ENCODE assay signal across 9 mouse cellular contexts in the genomic region with DNA sequence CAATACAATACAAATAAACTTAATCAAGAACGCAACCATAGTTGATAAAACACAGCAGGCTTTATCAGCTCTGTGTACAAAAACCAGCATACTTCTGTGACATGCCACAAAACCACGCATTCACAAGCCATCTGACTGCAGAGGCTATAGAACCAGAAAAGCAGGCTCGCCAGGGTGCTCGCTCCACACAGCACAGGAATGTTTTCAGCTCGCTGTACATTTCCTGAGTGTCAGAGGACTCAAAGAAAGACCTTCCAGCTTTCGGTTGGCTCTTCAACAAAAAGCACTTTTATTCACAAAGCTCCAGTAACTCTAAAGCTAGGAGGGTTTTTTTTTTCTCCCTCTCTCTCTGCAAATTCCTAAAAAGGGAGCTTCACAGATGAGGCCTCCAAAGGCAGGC. TPM values are rescaled to one million over a fixed set of nuclear protein-coding genes. Genes with fewer than 3 reads are reported as not detected.
DNase-seq lines count a peak whose midpoint lies in the region; ATAC-seq and TF ChIP-seq lines count a peak whose summit lies in the region.
"Had no signal": no experiment of that assay in that cellular context is flagged by ENCODE, and none has a peak within 500 bp of the region (broad histone marks: within the 10 kb centered on the region; RNA-seq: fewer than 3 reads in every experiment).

No protein-coding gene starts in this region.

- no peak overlapping the region for H3K9ac ChIP-seq in kidney, embryonic 14.5 days (ENCODE audit: low read depth, low read length)
- H3K9ac ChIP-seq in embryonic facial prominence, embryonic 11.5 days (replicated peaks; ENCODE audit: low read length), result no peak overlapping the region
- H3K9ac ChIP-seq in hindbrain, postnatal 0 days (replicated peaks; ENCODE audit: low read length), result no peak overlapping the region; the same call in 1 of the 2 replicates
- no peak overlapping the region for H3K9ac ChIP-seq in midbrain, embryonic 15.5 days

- no peaks in the 10 kb centered on the region for H3K27me3 ChIP-seq in kidney, embryonic 14.5 days (ENCODE audit: control insufficient read depth, insufficient read depth, low read length)
- H3K27me3 ChIP-seq in embryonic facial prominence, embryonic 11.5 days (ENCODE audit: control insufficient read depth, insufficient read depth, low read length), result no peaks in the 10 kb centered on the region
- H3K27me3 ChIP-seq in hindbrain, postnatal 0 days (ENCODE audit: insufficient read depth, low read length), result no peaks in the 10 kb centered on the region
- no peaks in the 10 kb centered on the region for H3K27me3 ChIP-seq in midbrain, embryonic 15.5 days (replicated peaks)

- no peaks in the 10 kb centered on the region for H3K36me3 ChIP-seq in kidney, embryonic 14.5 days (ENCODE audit: control insufficient read depth, insufficient read depth, low read length)
- H3K36me3 ChIP-seq in embryonic facial prominence, embryonic 11.5 days (replicated peaks; ENCODE audit: control insufficient read depth, insufficient read depth, low read depth, low read length), result no peaks in the 10 kb centered on the region
- no peaks in the 10 kb centered on the region for H3K36me3 ChIP-seq in hindbrain, postnatal 0 days (ENCODE audit: insufficient read depth, low read length)
- no peaks in the 10 kb centered on the region for H3K36me3 ChIP-seq in midbrain, embryonic 15.5 days (replicated peaks)

- H3K4me3 ChIP-seq in kidney, embryonic 14.5 days (ENCODE audit: low read length), result no peak overlapping the region
- no peak overlapping the region for H3K4me3 ChIP-seq in embryonic facial prominence, embryonic 11.5 days (ENCODE audit: low read depth, low read length)
- H3K4me3 ChIP-seq in hindbrain, postnatal 0 days (ENCODE audit: low read length), result no peak overlapping the region
- no peak overlapping the region for H3K4me3 ChIP-seq in midbrain, embryonic 15.5 days

- H3K4me2 ChIP-seq in kidney, embryonic 14.5 days (replicated peaks; ENCODE audit: low read depth, low read length), result no peak overlapping the region
- H3K4me2 ChIP-seq in embryonic facial prominence, embryonic 11.5 days (ENCODE audit: low read depth, low read length), result no peak overlapping the region
- peak overlapping the region; percentile 1 for H3K4me2 ChIP-seq in hindbrain, postnatal 0 days (ENCODE audit: low read depth, low read length)
- H3K4me2 ChIP-seq in midbrain, embryonic 15.5 days, result no peak overlapping the region

- H3K4me1 ChIP-seq in kidney, embryonic 14.5 days (ENCODE audit: control insufficient read depth, insufficient read depth, low read length), result peaks cover 16% of the 10 kb centered on the region
- no peaks in the 10 kb centered on the region for H3K4me1 ChIP-seq in embryonic facial prominence, embryonic 11.5 days (ENCODE audit: control insufficient read depth, insufficient read depth, low read length)
- H3K4me1 ChIP-seq in hindbrain, postnatal 0 days (ENCODE audit: insufficient read depth, low read length), result peaks cover 6% of the 10 kb centered on the region
- peaks cover 20% of the 10 kb centered on the region for H3K4me1 ChIP-seq in midbrain, embryonic 15.5 days

- DNase-seq in kidney, adult 18-20 months, result no peak
- DNase-seq in embryonic facial prominence, embryonic 11.5 days (ENCODE audit: low spot score), result peak; percentile 70
- peak; percentile 60 for DNase-seq in hindbrain, postnatal 0 days (ENCODE audit: low spot score)
- no peak for DNase-seq in layer of hippocampus, adult 8-10 months (ENCODE audit: low spot score in 2 of 2)
- no peak for DNase-seq in cerebellum, postnatal 36 days
- no peak for DNase-seq in right cerebral cortex, adult 18-20 months
- DNase-seq: adrenal gland, postnatal 36 days had no signal

- no peak for ATAC-seq in kidney, embryonic 14.5 days (ENCODE audit: low FRiP score, low TSS enrichment)
- no peak for ATAC-seq in embryonic facial prominence, embryonic 11.5 days (replicated peaks; ENCODE audit: insufficient number of reproducible peaks, low FRiP score, low TSS enrichment, low read depth)
- peak; percentile 64 for ATAC-seq in hindbrain, postnatal 0 days
- ATAC-seq in midbrain, embryonic 15.5 days (replicated peaks), result peak; percentile 71

- H3K27ac ChIP-seq in kidney, embryonic 14.5 days (ENCODE audit: low read depth, low read length), result peak overlapping the region; percentile 17; the same call in 1 of the 2 replicates
- no peak overlapping the region for H3K27ac ChIP-seq in embryonic facial prominence, embryonic 11.5 days (replicated peaks; ENCODE audit: low read depth, low read length)
- peak overlapping the region; percentile 71 for H3K27ac ChIP-seq in hindbrain, postnatal 0 days
- H3K27ac ChIP-seq in midbrain, embryonic 15.5 days, result peak overlapping the region; percentile 70

- WGBS in kidney, embryonic 14.5 days, result 55% methylated on average over 6 of the region's 6 CpGs
- 40% methylated on average over 6 of the region's 6 CpGs for WGBS in embryonic facial prominence, embryonic 11.5 days
- WGBS in hindbrain, postnatal 0 days, result 23% methylated on average over 6 of the region's 6 CpGs
- 15% methylated on average over 6 of the region's 6 CpGs for WGBS in midbrain, embryonic 15.5 days

- H3K9me3 ChIP-seq in kidney, embryonic 14.5 days (ENCODE audit: control insufficient read depth, low read length), result no peaks in the 10 kb centered on the region
- no peaks in the 10 kb centered on the region for H3K9me3 ChIP-seq in embryonic facial prominence, embryonic 11.5 days (replicated peaks; ENCODE audit: control insufficient read depth, low read length)
- no peaks in the 10 kb centered on the region for H3K9me3 ChIP-seq in hindbrain, postnatal 0 days (ENCODE audit: low read length)
- H3K9me3 ChIP-seq in midbrain, embryonic 15.5 days, result no peaks in the 10 kb centered on the region

- TF ChIP-seq CTCF in hindbrain, postnatal 0 days (IDR thresholded peaks at IDR 0.05; ENCODE audit: low read depth), result no peak

RNA-seq across cellular contexts. Expression of a gene that starts 53.9 kb away (rescaled TPM):
- 7.6 and 10.8 TPM in 2 replicates for polyA plus RNA-seq in kidney, embryonic 14.5 days (2014; fragmentation: Nextera tagmentation; extraction: Ambion mirVana)
- 3.0 and 3.5 TPM in 2 replicates for polyA plus RNA-seq in embryonic facial prominence, embryonic 11.5 days (2014; fragmentation: Nextera tagmentation; extraction: Ambion mirVana)
- 37.8 and 39.1 TPM in 2 replicates for total RNA-seq in hindbrain, postnatal 0 days (2014; rRNA removed)
- 4.6 and 4.7 TPM in 2 replicates for polyA plus RNA-seq in hindbrain, postnatal 0 days (2015; fragmentation: Nextera tagmentation; extraction: Ambion mirVana)
- 5.9 and 6.1 TPM in 2 replicates for polyA plus RNA-seq in midbrain, embryonic 15.5 days (2015; fragmentation: Nextera tagmentation; extraction: Ambion mirVana)
- 100 to 1,000 TPM; 108 to 115 (median 111) TPM for total RNA-seq in layer of hippocampus, adult 8-10 months (2022)

Comparison
In these comparisons a context has a peak if more than half of its experiments do, and no peak if none do; other contexts are left out.
1. ATAC-seq: peak in hindbrain, postnatal 0 days (single experiment) and midbrain, embryonic 15.5 days (single experiment); none in kidney, embryonic 14.5 days (single experiment) and embryonic facial prominence, embryonic 11.5 days (single experiment).
2. DNase-seq: peak in embryonic facial prominence, embryonic 11.5 days (single experiment) and hindbrain, postnatal 0 days (single experiment); none in kidney, adult 18-20 months (single experiment), layer of hippocampus, adult 8-10 months (0 of 2), cerebellum, postnatal 36 days (0 of 2) and right cerebral cortex, adult 18-20 months (single experiment).